Mouse (Mus musculus) spleen, adult 2 months (tissue): ENCODE measurements around the gene Ace3.

Source experiments
- CTCF ChIP-seq: fragments of 200-500 bp; IDR thresholded peaks from 2 replicates; pipeline ENCODE4 v1.5.1; 2011; ENCODE audit warnings: mild to moderate bottlenecking, inconsistent platforms; ENCODE audit not compliant: insufficient read depth, insufficient read length, insufficient replicate concordance; ENCODE audit errors: extremely low read depth
- POLR2A ChIP-seq: fragments of 200-500 bp; IDR thresholded peaks from 2 replicates; pipeline ENCODE4 v1.6.1; 2011; ENCODE audit warnings: low read depth, low read length, inconsistent platforms

DNA sequence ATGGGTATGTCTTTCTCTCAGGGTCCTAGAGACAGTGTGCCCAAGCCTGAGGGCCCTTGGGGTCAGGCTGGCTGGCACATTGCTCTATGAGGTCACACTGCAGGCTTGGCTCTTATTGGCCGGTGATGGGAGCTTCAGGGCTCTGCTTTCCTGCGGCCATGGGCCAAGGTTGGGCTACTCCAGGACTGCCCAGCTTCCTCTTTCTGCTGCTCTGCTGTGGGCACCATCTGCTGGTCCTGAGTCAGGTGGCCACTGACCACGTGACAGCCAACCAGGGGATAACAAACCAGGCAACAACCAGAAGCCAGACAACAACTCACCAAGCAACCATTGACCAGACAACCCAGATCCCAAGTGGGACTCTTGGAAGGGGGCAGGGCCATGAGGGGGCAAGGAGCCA lies 19.4 kb upstream of the Ace3 start:
- TF ChIP-seq CTCF (no peak), POLR2A (no peak)
